Mouse (Mus musculus): ENCODE results near the gene Slc25a5. TPM values are rescaled to one million over a fixed set of nuclear protein-coding genes. Genes with fewer than 3 reads are reported as not detected.

Slc25a5 gene
- polyA plus RNA-seq, 1 experiment from 2014 or later = 691 TPM

- no peak overlapping the region for H3K9ac ChIP-seq (ENCODE audit: low read length)
- no peaks in the 10 kb centered on the region for H3K9me3 ChIP-seq (replicated peaks; ENCODE audit: control insufficient read depth, low read length)
- H3K27ac ChIP-seq (ENCODE audit: low read length) = no peak overlapping the region
- no peak for ATAC-seq (ENCODE audit: insufficient read depth, low FRiP score)
- H3K27me3 ChIP-seq (ENCODE audit: control insufficient read depth, insufficient read depth, low read length) = no peaks in the 10 kb centered on the region
- WGBS = 72% methylated on average over 4 of the region's 4 CpGs
- H3K36me3 ChIP-seq (ENCODE audit: control insufficient read depth, insufficient read depth, low read length) = no peaks in the 10 kb centered on the region
- H3K4me1 ChIP-seq (ENCODE audit: control insufficient read depth, insufficient read depth, low read length) = no peaks in the 10 kb centered on the region
- no peak overlapping the region for H3K4me3 ChIP-seq (replicated peaks; ENCODE audit: low read length)
- H3K4me2 ChIP-seq (ENCODE audit: low read depth, low read length) = no peak overlapping the region
Observed at GRCm38 (mm10) chrX:36843346-36843990, 48.0 kb downstream of the Slc25a5 start.

- Histone ChIP-seq H3K4me3 (replicated peaks; ENCODE audit: low read length) (no peak overlapping the region), H3K9me3 (replicated peaks; ENCODE audit: control insufficient read depth, low read length) (no peaks in the 10 kb centered on the region), H3K27ac (ENCODE audit: low read length) (no peak overlapping the region), H3K9ac (ENCODE audit: low read length) (no peak overlapping the region), H3K4me2 (ENCODE audit: low read depth, low read length) (no peak overlapping the region), H3K36me3 (ENCODE audit: control insufficient read depth, insufficient read depth, low read length) (no peaks in the 10 kb centered on the region), H3K4me1 (ENCODE audit: control insufficient read depth, insufficient read depth, low read length) (no peaks in the 10 kb centered on the region), H3K27me3 (ENCODE audit: control insufficient read depth, insufficient read depth, low read length) (no peaks in the 10 kb centered on the region)
- no peak for ATAC-seq (ENCODE audit: insufficient read depth, low FRiP score)
- WGBS = 76% methylated on average over 1 of the region's 1 CpGs
Observed at GRCm38 (mm10) chrX:36847152-36847551, 51.7 kb downstream of the Slc25a5 start.

Other genes starting within 250 kb of the Slc25a5 start
- 224 and 242 TPM in 2 replicates for gene Pgrmc1, start 197.4 kb upstream of the Slc25a5 start, polyA plus RNA-seq (2015; fragmentation: Nextera tagmentation; extraction: Ambion mirVana)
- 1.6 and 1.8 TPM in 2 replicates for gene Akap17b, start 150.3 kb upstream of the Slc25a5 start, polyA plus RNA-seq (2015; fragmentation: Nextera tagmentation; extraction: Ambion mirVana)
- gene Slc25a43, start 52.0 kb upstream of the Slc25a5 start, polyA plus RNA-seq (2015; fragmentation: Nextera tagmentation; extraction: Ambion mirVana) = 1.6 and 1.8 TPM in 2 replicates
- 105 and 107 TPM in 2 replicates for gene Ube2a, start 78.2 kb downstream of the Slc25a5 start, polyA plus RNA-seq (2015; fragmentation: Nextera tagmentation; extraction: Ambion mirVana)
- gene C330007P06Rik, start 78.5 kb downstream of the Slc25a5 start, polyA plus RNA-seq (2015; fragmentation: Nextera tagmentation; extraction: Ambion mirVana) = 30.3 and 31.3 TPM in 2 replicates
- 1.2 and 1.3 TPM in 2 replicates for gene Nkrf, start 107.2 kb downstream of the Slc25a5 start, polyA plus RNA-seq (2015; fragmentation: Nextera tagmentation; extraction: Ambion mirVana)
- gene Sept6, start 196.1 kb downstream of the Slc25a5 start, polyA plus RNA-seq (2015; fragmentation: Nextera tagmentation; extraction: Ambion mirVana) = 15.0 and 15.6 TPM in 2 replicates

All from stomach, embryonic 16.5 days (tissue).